Mouse (Mus musculus) c-Kit-positive CD71-positive TER-119-negative erythroid progenitor cells, embryonic 14.5 days (primary cell): ENCODE measurements at regions not wholly inside any gene's neighbourhood (a gene's known extent, or its start where the extent isn't known, plus 50 kb on each side); places are given as distances from the start of the nearest gene placed in this dataset.

Experiments used
- DNase-seq: peaks from one replicate; pipeline ENCODE4 v3.0.0-alpha.2; 2013; ENCODE audit warnings: low read depth

- no peak for DNase-seq
Observed at GRCm38 (mm10) chr19:60148313-60148965, 78.1 kb downstream of the Fam204a start.

- DNase-seq: no peak
Observed at GRCm38 (mm10) chr19:60146451-60147190, 79.9 kb downstream of the Fam204a start.

DNA sequence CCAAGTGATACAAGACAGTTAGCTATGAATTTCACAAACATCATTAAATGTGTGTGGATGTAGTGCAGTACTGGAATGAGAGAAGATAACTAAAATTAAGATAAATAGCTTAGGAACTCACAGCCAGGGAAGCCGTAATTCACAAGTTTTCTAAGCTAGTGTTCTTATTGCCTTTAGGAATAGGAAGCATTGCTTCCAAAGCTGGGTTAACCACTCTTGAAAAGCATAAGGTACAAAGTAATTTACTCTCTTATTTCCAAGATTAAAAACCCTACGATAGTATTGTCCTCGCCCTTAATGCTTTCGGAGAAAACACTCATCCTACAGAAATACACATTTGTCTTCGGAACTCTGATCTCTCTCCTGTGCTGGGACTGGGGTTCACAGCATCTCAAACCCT is 81.3 kb downstream of the Fam204a start:
- DNase-seq: no peak

DNA sequence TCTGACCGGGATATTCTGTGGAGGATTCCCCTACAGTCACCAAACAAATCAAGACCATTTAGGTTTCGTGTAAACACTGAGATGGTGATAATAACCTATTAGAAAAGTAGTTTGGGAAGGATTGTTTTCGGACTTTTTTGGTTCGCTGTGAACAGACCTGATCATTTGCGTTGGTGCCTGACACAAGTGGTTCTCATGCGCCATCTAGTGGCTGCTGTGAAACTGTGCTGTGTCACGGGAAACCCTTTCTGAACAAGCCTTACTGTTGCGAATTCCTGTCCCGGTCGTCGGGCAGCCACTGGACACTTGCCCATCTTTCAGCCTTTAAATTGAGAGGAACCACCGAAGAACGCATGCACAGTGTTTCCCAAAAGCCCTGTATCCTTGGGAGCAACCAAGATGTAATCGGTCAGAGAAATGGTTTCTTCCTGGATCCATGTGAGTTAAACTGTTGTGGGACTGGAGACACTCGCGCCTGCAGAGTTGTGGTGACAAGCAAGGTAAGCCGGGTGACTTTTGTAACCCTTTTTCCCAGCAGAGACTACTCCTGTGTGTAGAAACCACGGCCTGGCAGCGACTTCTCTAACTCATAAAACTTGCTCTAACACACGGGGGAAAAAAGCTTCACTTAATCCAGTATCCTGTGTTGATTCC is 82.0 kb downstream of the Fam204a start:
- DNase-seq: peak; percentile 71

DNA sequence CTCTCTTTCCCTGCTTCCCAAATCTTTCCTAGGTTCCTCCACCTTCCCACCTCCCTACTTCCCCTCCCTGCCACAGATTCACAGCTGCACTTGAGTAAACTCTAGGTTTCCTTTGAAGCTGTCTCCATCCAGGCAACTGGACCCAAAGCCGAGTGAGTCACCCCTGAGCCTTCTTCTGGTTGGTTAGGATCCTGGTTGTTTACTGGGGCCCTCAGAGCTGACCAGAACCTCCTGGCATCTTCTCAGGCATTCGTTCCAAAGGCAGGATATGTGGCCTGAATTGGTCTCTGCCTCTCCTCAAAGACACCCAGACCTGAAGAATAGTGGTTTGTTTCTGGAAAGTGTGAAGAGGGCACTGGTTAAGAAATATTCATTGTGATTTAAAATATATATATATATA is 87.6 kb downstream of the Fam204a start:
- no peak for DNase-seq

DNA sequence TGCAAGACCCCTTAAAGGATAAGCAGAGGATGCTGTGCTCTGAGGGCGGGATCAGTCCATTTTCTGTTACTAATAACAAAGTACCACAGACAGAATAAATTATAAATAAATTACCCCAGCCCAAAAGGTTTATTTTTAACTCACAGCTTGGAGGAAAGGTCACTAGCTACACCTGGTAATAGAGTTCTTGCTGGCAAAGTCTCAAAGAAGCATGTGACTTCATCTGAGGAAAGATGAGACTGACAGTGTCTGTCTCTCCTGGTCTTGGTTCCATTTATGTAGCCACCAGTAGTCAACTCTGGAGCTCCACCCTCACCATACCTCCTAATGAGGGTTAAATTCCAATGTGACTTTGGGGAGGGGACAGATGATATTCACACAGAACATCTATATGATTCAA is 90.0 kb downstream of the Fam204a start:
- no peak for DNase-seq

DNA sequence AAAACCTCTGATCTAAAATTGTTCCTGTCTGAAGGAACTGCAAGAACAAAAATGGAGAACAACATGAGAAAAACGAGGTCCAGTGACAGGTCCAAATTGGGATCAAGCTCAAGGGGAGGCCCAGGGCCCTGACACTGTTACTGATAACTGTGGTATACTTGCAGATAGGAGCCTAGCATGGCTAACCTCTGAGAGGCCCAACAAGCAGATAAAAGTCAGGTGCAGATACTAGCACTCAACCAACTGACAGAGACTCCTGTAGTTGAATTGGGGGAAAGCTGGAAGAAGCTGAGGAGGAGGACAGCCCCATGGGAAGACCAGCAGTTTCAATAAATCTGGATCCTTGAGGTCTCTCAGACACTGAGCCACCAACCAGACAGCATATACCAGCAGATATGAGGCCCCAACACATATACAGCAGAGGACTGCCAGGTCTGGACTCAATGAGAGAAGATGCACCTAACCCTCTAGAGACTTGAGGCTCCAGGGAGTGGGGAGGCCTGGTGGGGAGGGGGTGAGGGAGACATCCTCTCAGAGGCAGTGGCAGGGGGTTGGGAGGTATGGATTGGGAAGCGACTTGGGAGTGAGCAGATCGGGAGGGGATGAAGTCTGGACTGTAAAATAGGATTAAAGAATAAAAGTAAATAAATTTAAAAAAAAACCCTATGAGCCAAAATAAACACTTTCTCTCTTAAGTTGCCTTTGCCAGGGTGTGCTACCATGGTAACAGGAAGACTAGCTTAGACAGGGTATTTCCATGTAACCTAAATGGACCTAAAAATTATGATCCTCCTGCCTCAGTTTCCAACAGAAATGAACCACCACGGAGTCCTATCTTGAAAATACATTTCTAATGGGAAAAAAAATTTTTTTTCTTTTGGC is 91.8 kb downstream of the Fam204a start:
- DNase-seq: no peak

GRCm38 (mm10) chr19:60129635-60130034 is 96.9 kb downstream of the Fam204a start:
- no peak for DNase-seq

DNA sequence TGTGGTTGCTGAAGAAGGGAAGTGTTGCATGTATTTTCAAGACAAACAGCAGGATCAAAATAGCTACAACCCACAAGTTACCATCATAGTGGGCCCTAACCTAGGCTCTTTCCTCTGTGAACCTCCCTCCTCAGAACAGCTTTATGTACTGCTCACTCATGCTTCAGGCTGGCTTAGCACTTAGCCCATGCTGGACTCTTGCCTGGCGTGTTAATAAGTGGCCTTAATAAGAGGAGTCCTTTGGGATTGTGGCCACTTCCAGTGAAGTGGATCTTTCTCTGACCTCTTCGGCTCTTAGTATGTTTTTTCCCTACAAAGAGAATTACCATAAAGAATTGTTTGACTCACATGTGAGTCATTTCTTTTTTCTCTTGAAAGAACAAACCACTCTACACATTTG is 101.9 kb downstream of the Fam204a start:
- no peak for DNase-seq

GRCm38 (mm10) chr19:60120917-60121316 is 105.6 kb downstream of the Fam204a start:
- no peak for DNase-seq

DNA sequence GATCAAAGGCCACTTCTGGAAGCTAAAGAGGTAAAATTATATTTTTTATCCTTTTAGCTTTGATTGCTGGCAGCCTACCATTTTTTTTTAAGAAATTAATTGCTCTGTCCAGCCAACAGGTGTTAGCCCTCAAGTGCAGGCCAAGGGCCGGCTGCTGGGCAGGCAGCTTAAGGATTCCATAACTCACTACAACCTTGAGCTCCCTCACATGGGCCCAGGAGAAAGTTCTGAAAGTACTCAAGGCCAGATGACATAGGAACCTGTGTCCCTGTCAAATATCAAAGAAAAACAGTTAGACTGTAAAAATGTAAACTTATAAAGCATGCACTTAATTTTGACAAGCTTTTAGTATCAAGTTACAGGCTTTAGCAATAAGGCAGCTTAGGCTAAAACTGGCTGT is 107.5 kb downstream of the Fam204a start:
- no peak for DNase-seq

GRCm38 (mm10) chr19:60113666-60114388 is 112.7 kb downstream of the Fam204a start:
- no peak for DNase-seq

DNA sequence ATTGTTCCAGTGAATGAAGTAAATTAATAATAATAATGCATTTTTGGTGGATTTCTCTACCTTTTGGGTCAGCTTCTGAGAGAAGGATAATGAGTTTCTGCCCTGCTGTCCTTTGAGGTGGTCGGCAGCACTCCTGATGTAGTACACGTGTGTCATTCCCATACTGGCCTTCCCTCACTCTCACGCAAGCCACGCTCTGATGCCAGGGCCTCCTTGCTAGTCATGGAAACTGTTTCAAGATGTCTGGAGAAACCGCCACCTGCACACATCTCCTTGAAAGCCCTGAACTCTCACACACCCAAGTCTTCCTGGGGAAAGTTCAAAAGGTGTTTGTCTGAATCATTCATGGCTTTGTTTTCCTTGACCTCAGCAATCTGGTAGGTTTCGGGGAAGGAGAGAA is 116.2 kb downstream of the Fam204a start:
- no peak for DNase-seq

GRCm38 (mm10) chr19:60109488-60109887 is 117.0 kb downstream of the Fam204a start:
- no peak for DNase-seq

DNA sequence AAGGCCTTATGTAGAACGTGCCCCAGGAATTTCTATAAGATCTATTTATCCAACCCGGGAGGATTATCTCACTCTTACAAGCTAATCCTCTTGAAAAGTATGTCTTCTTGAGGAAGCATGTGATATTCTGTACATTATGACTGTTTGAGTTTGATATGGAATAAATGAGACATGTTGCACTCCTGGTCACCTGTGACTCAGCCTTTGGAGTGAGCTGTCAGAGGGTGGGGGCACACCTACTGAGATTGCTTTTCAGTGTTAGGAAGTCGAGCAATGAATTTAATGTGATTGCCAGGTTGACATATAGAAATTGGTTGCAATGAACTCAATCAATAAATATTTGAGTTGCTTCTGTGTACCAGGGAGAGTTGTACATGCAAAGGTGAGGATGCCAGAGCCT is 128.6 kb downstream of the Fam204a start:
- DNase-seq: no peak

GRCm38 (mm10) chr19:60074986-60075385 is 131.5 kb upstream of the Rab11fip2 start:
- DNase-seq: no peak

GRCm38 (mm10) chr19:60073328-60073727 is 129.9 kb upstream of the Rab11fip2 start:
- DNase-seq: no peak

GRCm38 (mm10) chr19:60066183-60066582 is 122.7 kb upstream of the Rab11fip2 start:
- no peak for DNase-seq

GRCm38 (mm10) chr19:60055121-60055874 is 111.8 kb upstream of the Rab11fip2 start:
- no peak for DNase-seq

DNA sequence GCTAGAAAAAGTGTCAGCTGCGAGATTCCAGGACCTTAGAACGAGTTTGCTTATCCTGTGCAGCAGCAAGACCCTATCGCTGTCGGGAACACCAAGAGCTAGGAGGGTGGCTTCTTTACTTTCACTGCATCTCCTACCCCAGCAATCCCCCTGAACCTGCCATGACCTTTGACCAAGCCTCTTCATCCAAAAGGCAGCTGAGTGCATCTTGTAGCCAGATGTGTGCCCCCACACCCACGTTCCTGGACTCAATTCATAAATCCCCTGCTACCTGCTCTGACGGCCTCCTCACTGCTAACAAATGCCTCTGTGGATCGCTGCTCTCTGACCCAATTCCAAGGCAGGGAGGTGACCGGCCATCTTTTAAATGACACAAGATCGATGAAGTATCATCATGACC is 107.7 kb upstream of the Rab11fip2 start:
- DNase-seq: no peak

DNA sequence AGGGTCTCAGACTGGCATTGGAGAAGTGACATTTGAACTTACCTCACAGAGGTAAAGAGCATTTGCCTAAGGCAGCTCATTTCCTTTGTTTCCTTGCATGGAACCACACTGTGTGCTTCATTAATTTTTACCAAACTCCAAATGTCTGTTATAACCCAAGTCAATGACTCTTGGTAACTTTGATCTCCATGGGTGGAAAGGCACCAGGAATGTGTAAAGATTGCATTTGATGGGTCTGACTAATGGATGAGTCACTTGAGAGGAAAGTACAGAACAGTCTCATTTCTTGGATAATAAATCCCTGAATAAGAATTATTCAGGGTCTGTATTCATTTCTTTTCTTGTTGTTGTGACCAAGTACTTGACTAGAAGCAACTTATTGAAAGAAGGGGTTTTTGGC is 97.3 kb upstream of the Rab11fip2 start:
- DNase-seq: no peak
